ENCODE assay signal across 8 mouse cellular contexts in genomic region chrX:153497688-153498516, GRCm38 (mm10). TPM values are rescaled to one million over a fixed set of nuclear protein-coding genes. Genes with fewer than 3 reads are reported as not detected.
A peak's percentile ranks its signal among the peaks of the same experiment; 100 is the strongest.
DNase-seq lines count a peak whose midpoint lies in the region; ATAC-seq and TF ChIP-seq lines count a peak whose summit lies in the region.

Gene Ubqln2 (plus strand): TSS chrX:153498227.

- WGBS in forebrain, embryonic 16.5 days: 19% methylated on average over 51 of the region's 76 CpGs
- WGBS in neural tube, embryonic 14.5 days: 16% methylated on average over 58 of the region's 76 CpGs

- H3K4me1 ChIP-seq in G1E (ENCODE audit: insufficient read depth, low read depth, low read length): peaks cover 17% of the 10 kb centered on the region
- 0 out of 2 replicates have a peak, but pooled peaks cover 2% of the 10 kb centered on the region for H3K4me1 ChIP-seq in forebrain, embryonic 16.5 days (replicated peaks; ENCODE audit: control insufficient read depth, insufficient read depth, low read length)
- no peaks in the 10 kb centered on the region for H3K4me1 ChIP-seq in neural tube, embryonic 14.5 days (ENCODE audit: control insufficient read depth, insufficient read depth, low read length)
- H3K4me1 ChIP-seq in testis, adult 2 months (ENCODE audit: control insufficient read depth, insufficient read depth, low read length): peaks cover 2% of the 10 kb centered on the region; the same call in 1 of the 2 replicates

- H3K4me2 ChIP-seq in forebrain, embryonic 16.5 days (ENCODE audit: low read length): peak within 1 kb of the TSS; percentile 45
- H3K4me2 ChIP-seq in neural tube, embryonic 14.5 days (ENCODE audit: low read depth, low read length): peak within 1 kb of the TSS; percentile 63

- H3K9ac ChIP-seq in forebrain, embryonic 16.5 days (replicated peaks; ENCODE audit: low read depth, low read length): peak within 1 kb of the TSS; percentile 76
- peak within 1 kb of the TSS; percentile 86 for H3K9ac ChIP-seq in neural tube, embryonic 14.5 days (replicated peaks; ENCODE audit: low read depth, low read length)

- H3K27me3 ChIP-seq in G1E (ENCODE audit: insufficient read depth, low read length): no peaks in the 10 kb centered on the region
- no peaks in the 10 kb centered on the region for H3K27me3 ChIP-seq in forebrain, embryonic 16.5 days (replicated peaks; ENCODE audit: control insufficient read depth, insufficient read depth, low read length)
- no peaks in the 10 kb centered on the region for H3K27me3 ChIP-seq in neural tube, embryonic 14.5 days (ENCODE audit: control insufficient read depth, insufficient read depth, low read length)
- no peaks in the 10 kb centered on the region for H3K27me3 ChIP-seq in testis, adult 2 months (ENCODE audit: control insufficient read depth, insufficient read depth, low read length)

- no peak for TF ChIP-seq CTCF in G1E (IDR thresholded peaks at IDR 0.05; ENCODE audit: low read depth, low read length)
- no peak for TF ChIP-seq CTCF in testis, adult 2 months (IDR thresholded peaks at IDR 0.05; ENCODE audit: control insufficient read depth, insufficient read depth, insufficient replicate concordance, low read depth, low read length)

- peak; percentile 49 for DNase-seq in G1E (ENCODE audit: low spot score)
- DNase-seq in cerebellum, adult 18-20 months: peak; percentile 83 to 86
- peak; percentile 62 for DNase-seq in heart, postnatal 25 days (ENCODE audit: low spot score)
- DNase-seq in layer of hippocampus, adult 18-20 months (ENCODE audit: low spot score in 2 of 2): peak; percentile 63 to 77
- peak; percentile 77 to 82 for DNase-seq in lung, adult 18-20 months

- H3K36me3 ChIP-seq in G1E (replicated peaks): peaks cover 13% of the 10 kb centered on the region
- H3K36me3 ChIP-seq in forebrain, embryonic 16.5 days (ENCODE audit: control insufficient read depth, insufficient read depth): no peaks in the 10 kb centered on the region
- H3K36me3 ChIP-seq in neural tube, embryonic 14.5 days (ENCODE audit: control insufficient read depth, insufficient read depth, low read length): no peaks in the 10 kb centered on the region
- no peaks in the 10 kb centered on the region for H3K36me3 ChIP-seq in testis, adult 2 months (ENCODE audit: control insufficient read depth, insufficient read depth, low read length)

- intact Hi-C loops in heart, postnatal 25 days (cut with DNase I): loop anchor here (5.0 to 10.0 kb wide), 2 partner anchors 224 to 463 kb away; partner anchors contain the start of genes Mageh1 and Nbdy

- H3K9me3 ChIP-seq in G1E (replicated peaks): no peaks in the 10 kb centered on the region
- no peaks in the 10 kb centered on the region for H3K9me3 ChIP-seq in forebrain, embryonic 16.5 days (ENCODE audit: control insufficient read depth, low read length)
- H3K9me3 ChIP-seq in neural tube, embryonic 14.5 days (ENCODE audit: control insufficient read depth, low read length): no peaks in the 10 kb centered on the region

- peak; percentile 74 for TF ChIP-seq POLR2A in testis, adult 2 months (IDR thresholded peaks at IDR 0.05; ENCODE audit: control insufficient read depth, low read depth, low read length)

- peak; percentile 92 for ATAC-seq in G1E (ENCODE audit: extremely low read depth, insufficient number of reproducible peaks, low FRiP score, poor library complexity, severe bottlenecking)
- peak; percentile 92 for ATAC-seq in forebrain, embryonic 16.5 days
- peak; percentile 92 for ATAC-seq in neural tube, embryonic 14.5 days (ENCODE audit: low read depth)

- H3K27ac ChIP-seq in forebrain, embryonic 16.5 days (ENCODE audit: low read length): peak within 1 kb of the TSS; percentile 97
- peak within 1 kb of the TSS; percentile 92 for H3K27ac ChIP-seq in neural tube, embryonic 14.5 days (ENCODE audit: low read depth, low read length)
- peak within 1 kb of the TSS; percentile 86 for H3K27ac ChIP-seq in testis, adult 2 months (ENCODE audit: control insufficient read depth, insufficient read depth, low read depth, low read length)

- H3K4me3 ChIP-seq in G1E (ENCODE audit: low read depth, low read length): peak within 1 kb of the TSS; percentile 75
- peak within 1 kb of the TSS; percentile 60 for H3K4me3 ChIP-seq in forebrain, embryonic 16.5 days (replicated peaks; ENCODE audit: low read length)
- peak within 1 kb of the TSS; percentile 58 for H3K4me3 ChIP-seq in neural tube, embryonic 14.5 days (ENCODE audit: low read depth, low read length)
- H3K4me3 ChIP-seq in testis, adult 2 months (ENCODE audit: control insufficient read depth, low read depth, low read length): peak within 1 kb of the TSS; percentile 91

RNA-seq across cellular contexts. Expression of gene Ubqln2, which starts in this region (rescaled TPM):
- total RNA-seq in G1E (2014; fragmentation: Nextera tagmentation) (53.7 and 61.5 TPM in 2 replicates), G1E (2017) (5.9 TPM in 2 replicates)
- 68.3 and 88.9 TPM in 2 replicates for polyA plus RNA-seq in G1E (2012)
- 45.2 and 45.7 TPM in 2 replicates for polyA plus RNA-seq in forebrain, embryonic 16.5 days (2015; fragmentation: Nextera tagmentation; extraction: Ambion mirVana)
- total RNA-seq in heart, postnatal 25 days (2021): 10 to 100 TPM; 22.7 to 26.5 TPM
- 100 to 1,000 TPM; 236 to 245 TPM for total RNA-seq in layer of hippocampus, adult 18-20 months (2021)
- polyA plus RNA-seq in neural tube, embryonic 14.5 days (2014; fragmentation: Nextera tagmentation; extraction: Ambion mirVana): 64.0 and 64.3 TPM in 2 replicates
- polyA plus RNA-seq in testis, adult 2 months (2012; rRNA removed): 8.6 and 11.6 TPM in 2 replicates

Comparison
In these comparisons a context has a peak if more than half of its experiments do, and no peak if none do; other contexts are left out.
1. Peak in every context shown above with its lines: DNase-seq, ATAC-seq, H3K4me3 ChIP-seq and H3K27ac ChIP-seq.